Mouse (Mus musculus): ENCODE measurements at regions not wholly inside any gene's neighbourhood (a gene's known extent, or its start where the extent isn't known, plus 50 kb on each side); places are given as distances from the start of the nearest gene placed in this dataset.
A peak's percentile ranks its signal among the peaks of the same experiment; 100 is the strongest.

DNA sequence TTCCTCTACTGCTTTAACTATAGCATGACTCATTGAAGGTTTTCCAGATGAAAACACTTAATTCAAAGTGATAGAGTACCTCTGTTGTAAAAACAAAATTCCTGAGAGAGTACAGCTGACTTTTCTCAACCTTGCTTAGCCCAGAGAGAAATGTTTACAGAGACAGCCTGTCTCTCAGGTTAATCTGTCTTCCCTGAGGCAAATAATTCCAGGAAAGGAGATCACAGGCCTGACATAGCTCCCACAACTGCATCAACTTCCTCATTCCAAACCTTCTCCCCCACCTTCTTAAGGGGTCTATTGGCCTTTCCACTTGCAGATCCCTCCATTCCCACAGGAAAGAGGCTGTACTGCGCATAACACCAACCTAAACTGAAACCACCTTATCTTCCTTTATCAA lies 586.1 kb upstream of the Impad1 start:
- DNase-seq (ENCODE audit: low read depth, low spot score), result no peak

GRCm38 (mm10) chr4:5358274-5358673 lies 565.1 kb upstream of the Impad1 start:
- no peak for DNase-seq (ENCODE audit: low read depth, low spot score)

DNA sequence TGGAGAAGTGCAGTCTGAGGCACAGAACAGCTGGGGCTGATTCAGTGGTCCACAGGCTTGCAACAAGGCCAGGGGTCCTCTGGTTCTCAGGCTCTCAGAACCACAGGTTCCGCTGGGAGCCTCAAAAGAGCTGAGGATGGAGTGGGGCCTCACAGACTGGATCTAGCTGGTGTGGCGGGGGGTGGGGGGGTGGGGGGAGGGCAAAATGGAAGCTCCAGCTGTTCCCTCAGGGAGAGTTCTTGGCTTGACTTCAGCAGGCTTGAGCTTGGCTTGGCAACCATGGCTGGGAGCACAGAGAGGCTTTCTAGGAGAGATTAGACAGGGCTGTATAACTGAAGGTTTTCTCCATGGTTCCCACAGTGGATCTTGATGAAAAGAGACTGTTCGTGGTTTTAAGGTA lies 553.1 kb upstream of the Impad1 start:
- DNase-seq (ENCODE audit: low read depth, low spot score), result no peak

DNA sequence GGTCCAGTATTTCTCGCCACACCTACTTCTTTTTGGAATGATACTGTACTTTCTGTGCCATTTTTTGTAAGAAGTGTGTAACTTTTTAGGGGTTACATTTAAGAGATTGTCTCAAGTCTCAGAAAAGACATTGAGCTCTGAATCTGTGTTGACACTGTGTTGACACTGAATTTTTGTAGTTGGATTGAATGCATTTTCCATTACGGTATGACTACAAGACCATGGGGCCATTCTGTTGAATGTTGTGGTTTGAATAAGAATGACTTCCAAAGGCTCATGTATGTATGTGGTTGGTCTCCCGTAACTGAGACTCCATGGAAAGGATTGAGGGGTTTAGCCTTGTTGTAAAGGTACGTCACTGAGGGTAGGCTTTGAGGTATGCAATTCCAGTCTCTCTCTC lies 551.6 kb upstream of the Impad1 start:
- no peak for DNase-seq (ENCODE audit: low read depth, low spot score)

- no peak for DNase-seq (ENCODE audit: low read depth, low spot score)
These were observed 551.2 kb upstream of the Impad1 start for GRCm38 (mm10) chr4:5344311-5344710.

GRCm38 (mm10) chr4:5337158-5337896 lies 544.2 kb upstream of the Impad1 start:
- DNase-seq (ENCODE audit: low read depth, low spot score), result no peak

GRCm38 (mm10) chr4:5335030-5335429 lies 541.9 kb upstream of the Impad1 start:
- DNase-seq (ENCODE audit: low read depth, low spot score), result no peak

DNA sequence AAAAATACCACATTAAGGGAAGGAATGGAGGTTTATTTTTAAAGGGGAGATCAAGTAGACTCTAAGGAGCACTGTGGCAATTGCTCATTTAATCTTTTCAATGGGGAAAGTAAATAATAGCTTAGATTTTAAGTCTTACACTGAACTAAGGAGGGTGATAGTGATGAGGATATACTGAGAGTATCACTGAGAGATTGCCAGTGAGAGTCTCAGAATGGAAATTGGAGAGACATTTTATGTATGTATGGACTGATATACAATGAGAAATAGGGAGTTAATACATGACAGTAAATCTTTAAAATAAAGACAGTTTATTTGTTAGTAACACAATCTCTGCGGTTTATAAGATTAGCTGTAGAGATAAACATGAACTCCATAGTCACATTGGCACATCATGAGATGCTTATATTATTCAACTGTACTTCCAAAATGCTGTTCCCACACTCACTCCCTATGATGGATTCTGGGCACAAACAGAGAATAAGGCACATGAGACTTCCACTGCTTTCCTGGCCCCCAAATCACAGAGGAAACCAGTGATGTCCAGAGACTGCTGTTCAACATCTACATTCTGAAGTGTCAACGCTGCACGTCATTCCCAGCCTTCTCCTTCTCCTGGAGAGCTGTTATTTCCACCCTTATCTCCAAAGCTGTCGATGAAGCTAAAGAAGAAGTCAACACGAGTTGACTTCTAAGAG lies 535.5 kb upstream of the Impad1 start:
- DNase-seq (ENCODE audit: low read depth, low spot score), result no peak

- peak; percentile 71 for DNase-seq (ENCODE audit: low read depth, low spot score)
These were observed 534.1 kb upstream of the Impad1 start for GRCm38 (mm10) chr4:5327171-5327661.

- DNase-seq (ENCODE audit: low read depth, low spot score), result no peak
These were observed 508.3 kb upstream of the Impad1 start for GRCm38 (mm10) chr4:5301461-5301860.

- no peak for DNase-seq (ENCODE audit: low read depth, low spot score)
These were observed 507.9 kb upstream of the Impad1 start for GRCm38 (mm10) chr4:5301017-5301416.

DNA sequence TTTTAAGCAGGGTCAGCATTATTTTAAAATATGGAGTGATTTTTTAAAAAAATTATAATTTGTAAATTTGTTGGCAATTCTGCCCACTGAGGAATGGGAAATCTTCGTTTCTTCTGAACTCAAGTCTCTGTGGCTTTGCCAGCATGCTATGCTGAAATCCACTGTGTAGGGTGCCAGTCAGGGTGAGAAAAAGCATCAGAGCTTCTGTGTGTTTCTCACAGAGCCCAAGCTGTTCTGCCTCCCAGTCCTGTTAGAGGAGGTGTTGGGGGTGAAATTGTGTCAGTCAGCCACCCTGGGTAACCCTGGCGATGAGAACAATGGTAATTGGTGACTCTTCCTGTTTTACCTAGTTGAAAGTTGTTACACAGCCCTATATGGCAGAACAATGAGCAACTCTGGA lies 506.1 kb upstream of the Impad1 start:
- DNase-seq (ENCODE audit: low read depth, low spot score), result no peak

DNA sequence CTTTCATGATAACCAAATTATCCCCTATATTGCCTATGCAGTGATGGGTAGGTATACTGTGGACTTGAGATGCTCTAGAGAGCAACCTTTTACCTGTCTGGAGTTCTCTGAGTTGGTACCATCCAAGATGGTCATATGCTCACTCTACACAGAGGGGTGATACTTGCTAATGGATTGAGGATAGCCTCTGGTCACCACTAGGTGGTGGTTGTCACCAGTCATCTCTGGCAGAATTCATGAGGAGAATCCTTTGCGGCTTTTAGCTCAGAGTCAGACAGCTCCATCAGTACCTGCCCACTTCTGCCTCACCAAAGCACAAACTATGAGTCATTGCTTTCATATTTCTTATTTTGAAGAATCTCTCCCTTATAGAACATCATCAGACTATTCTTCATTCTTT lies 500.9 kb upstream of the Impad1 start:
- DNase-seq (ENCODE audit: low read depth, low spot score), result no peak

GRCm38 (mm10) chr4:5276113-5276512 lies 483.0 kb upstream of the Impad1 start:
- no peak for DNase-seq (ENCODE audit: low read depth, low spot score)

Data from telencephalon, adult 2 months (tissue).